Mouse (Mus musculus): ENCODE results near the gene Slc10a4.
"Not testable (repeated sequence)": the region's sequence is repeated elsewhere in the genome, so short reads cannot be mapped to it uniquely, and the experiment has no call there.

Slc10a4 gene

DNA sequence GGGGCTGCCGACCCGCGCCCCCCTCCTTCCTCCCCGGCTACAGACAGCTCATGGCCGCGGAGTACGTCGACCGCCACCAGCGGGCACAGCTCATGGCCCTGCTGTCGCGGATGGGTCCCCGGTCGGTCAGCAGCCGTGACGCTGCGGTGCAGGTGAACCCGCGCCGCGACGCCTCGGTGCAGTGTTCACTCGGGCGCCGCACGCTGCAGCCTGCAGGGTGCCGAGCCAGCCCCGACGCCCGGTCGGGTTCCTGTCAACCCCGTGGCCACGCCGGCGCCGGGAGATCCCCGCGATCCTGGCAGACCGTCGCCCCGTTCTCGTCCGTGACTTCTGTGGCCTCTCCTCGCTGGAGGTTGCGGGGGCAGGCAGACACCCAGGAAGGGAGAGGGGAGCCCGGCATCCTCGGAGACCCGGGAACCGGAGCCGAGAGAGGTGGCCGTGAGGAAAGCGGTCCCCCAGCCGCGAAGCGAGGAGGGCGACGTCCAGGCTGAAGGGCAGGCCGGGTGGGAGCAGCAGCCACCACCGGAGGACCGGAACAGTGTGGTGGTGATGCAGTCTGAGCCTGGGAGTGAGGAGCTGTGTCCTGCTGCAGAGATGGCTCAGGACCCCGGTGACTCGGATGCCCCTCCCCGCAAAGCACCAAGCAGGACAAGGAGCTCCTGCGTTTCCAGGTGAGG is 7.1 kb downstream of the Slc10a4 start:
- DNase-seq (ENCODE audit: low read depth, low spot score): not testable (repeated sequence)

DNA sequence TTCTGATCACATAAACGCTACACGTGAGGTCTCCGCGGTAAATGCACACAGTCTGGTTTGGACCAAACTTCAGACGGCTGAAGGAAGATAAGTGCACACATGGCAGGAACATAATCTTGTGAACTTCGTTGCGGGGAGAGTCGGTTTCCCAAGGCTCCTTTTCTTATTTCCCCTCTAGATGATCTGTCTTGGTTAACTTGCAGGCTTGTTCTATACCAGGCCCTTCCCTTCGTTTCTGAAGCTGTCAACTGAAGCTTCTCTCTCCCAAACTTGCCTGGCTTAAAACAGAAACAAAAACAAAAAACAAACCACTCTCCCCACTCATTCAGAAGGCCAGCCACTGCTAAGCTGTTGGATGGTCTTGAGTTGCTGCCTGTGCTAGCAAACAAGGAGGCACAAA is 8.1 kb downstream of the Slc10a4 start:
- no peak for DNase-seq (ENCODE audit: low read depth, low spot score)

- no peak for DNase-seq (ENCODE audit: low read depth, low spot score)
These were observed 17.1 kb downstream of the Slc10a4 start for GRCm38 (mm10) chr5:73023801-73024200.

DNA sequence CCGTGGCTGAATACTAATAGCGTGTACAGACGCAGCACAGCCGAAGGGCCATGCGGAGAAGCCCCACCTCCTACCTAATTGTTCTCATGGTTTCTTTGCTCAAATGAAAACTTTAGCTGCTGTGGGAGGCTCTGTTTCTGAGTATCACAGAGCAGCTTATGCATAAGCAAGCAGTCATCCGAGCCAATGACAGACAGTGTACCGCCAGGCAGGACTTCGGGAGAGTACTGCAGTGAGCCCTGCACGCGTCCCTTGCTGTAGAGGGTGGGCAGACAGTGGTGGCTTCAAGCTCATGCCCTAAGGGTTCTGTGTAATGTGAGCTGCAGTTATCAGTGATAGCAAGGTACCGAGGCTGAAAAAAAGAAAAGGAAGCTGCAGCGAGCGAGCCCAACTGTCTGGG is 22.0 kb downstream of the Slc10a4 start:
- DNase-seq (ENCODE audit: low read depth, low spot score): no peak

- DNase-seq (ENCODE audit: low read depth, low spot score): no peak
These were observed 25.8 kb downstream of the Slc10a4 start for GRCm38 (mm10) chr5:73032481-73032880.

- DNase-seq (ENCODE audit: low read depth, low spot score): no peak
These were observed 37.4 kb downstream of the Slc10a4 start for GRCm38 (mm10) chr5:73044055-73044454.

- DNase-seq (ENCODE audit: low read depth, low spot score): no peak
These were observed 41.1 kb downstream of the Slc10a4 start for GRCm38 (mm10) chr5:73047651-73048245.

GRCm38 (mm10) chr5:73053933-73054332 is 47.2 kb downstream of the Slc10a4 start:
- no peak for DNase-seq (ENCODE audit: low read depth, low spot score)

DNA sequence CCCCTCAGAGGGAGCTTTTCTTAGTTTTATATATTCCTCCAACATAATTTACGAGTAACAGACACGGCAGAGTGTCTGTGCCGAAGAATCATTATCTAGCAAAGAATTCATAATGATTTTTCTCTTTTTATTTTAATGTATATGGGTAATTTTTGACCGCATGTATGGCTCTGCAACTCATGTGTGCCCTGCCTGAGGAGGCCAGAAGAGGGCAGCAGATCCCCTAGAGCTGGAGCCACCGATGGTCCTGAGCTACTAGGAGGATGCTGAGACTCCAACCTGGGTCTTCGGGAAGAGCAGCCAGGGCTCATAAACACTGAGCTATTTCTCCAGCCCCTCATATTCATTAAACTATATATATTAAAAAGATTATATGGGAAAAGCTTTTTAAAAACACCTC is 49.8 kb downstream of the Slc10a4 start:
- no peak for DNase-seq (ENCODE audit: low read depth, low spot score)

DNA sequence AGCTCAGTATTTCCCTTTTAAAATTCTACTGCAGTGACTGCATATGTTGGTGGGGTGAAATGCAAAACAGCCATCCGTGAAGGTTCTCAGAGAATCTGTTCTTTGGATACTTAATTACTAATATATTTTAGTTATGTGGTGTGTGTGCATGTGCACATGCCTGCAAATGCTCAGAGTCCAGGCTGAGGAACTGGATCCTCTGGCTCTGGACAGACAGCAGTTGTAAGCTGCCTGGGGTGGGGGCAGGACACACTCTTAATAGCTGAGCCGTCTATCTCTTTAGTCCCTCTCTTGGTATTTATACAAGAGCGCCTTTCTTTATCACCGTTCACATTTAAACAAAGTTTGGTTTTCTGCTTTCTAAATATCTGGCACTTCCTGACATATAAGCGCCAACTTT is 50.3 kb downstream of the Slc10a4 start:
- DNase-seq (ENCODE audit: low read depth, low spot score): no peak

- no peak for DNase-seq (ENCODE audit: low read depth, low spot score)
These were observed 54.9 kb downstream of the Slc10a4 start for GRCm38 (mm10) chr5:73061506-73062155.

All from c-Kit-negative CD71-positive TER-119-positive erythroid progenitor cells, embryonic 14.5 days (primary cell).